Mouse (Mus musculus) midbrain, postnatal 0 days (tissue): Measurements from ENCODE around the gene Tmem234. TPM values are rescaled to one million over a fixed set of nuclear protein-coding genes. Genes with fewer than 3 reads are reported as not detected.
"Not testable (repeated sequence)": the region's sequence is repeated elsewhere in the genome, so short reads cannot be mapped to it uniquely, and the experiment has no call there.

Source experiments
- ATAC-seq: fragments of 200-750 bp; cut with Nextera tagmentation; 2 replicates; pipeline ENCODE4 v1.8.0; 2017; ENCODE audit warnings: moderate number of reproducible peaks, mild to moderate bottlenecking, moderate TSS enrichment, moderate library complexity; ENCODE audit not compliant: low FRiP score
- DNase-seq: peaks from one replicate; pipeline ENCODE4 v3.0.0-alpha.2; 2015; ENCODE audit warnings: low spot score
- H3K27ac ChIP-seq: fragments of 300-500 bp; sonication (generic); 2 replicates; pipeline ENCODE4 v1.5.1; 2014; ENCODE audit warnings: low read depth, mild to moderate bottlenecking, low read length, mixed read lengths
- H3K27me3 ChIP-seq: fragments of 300-500 bp; sonication (generic); 2 replicates; pipeline ENCODE4 v1.6.1; 2014; ENCODE audit warnings: low read length, control low read depth, mixed read lengths; ENCODE audit not compliant: insufficient read depth
- H3K36me3 ChIP-seq: fragments of 300-500 bp; sonication (generic); 2 replicates; pipeline ENCODE4 v1.6.1; 2014; ENCODE audit warnings: low read length, control low read depth, mixed read lengths; ENCODE audit not compliant: insufficient read depth
- H3K4me1 ChIP-seq: fragments of 300-500 bp; sonication (generic); 2 replicates; pipeline ENCODE4 v1.6.1; 2014; ENCODE audit warnings: mild to moderate bottlenecking, control low read depth, antibody characterized with exemption, low read length, mixed read lengths; ENCODE audit not compliant: insufficient read depth
- H3K4me2 ChIP-seq: fragments of 300-500 bp; sonication (generic); 2 replicates; pipeline ENCODE4 v1.6.1; 2014; ENCODE audit warnings: low read depth, mild to moderate bottlenecking, low read length, mixed read lengths; ENCODE audit not compliant: poor library complexity, severe bottlenecking
- H3K4me3 ChIP-seq: fragments of 300-500 bp; sonication (generic); 2 replicates; pipeline ENCODE4 v1.5.1; 2014; ENCODE audit warnings: low read depth, mild to moderate bottlenecking, low read length, moderate library complexity
- H3K9ac ChIP-seq: fragments of 300-500 bp; sonication (generic); replicated peaks from 2 replicates; pipeline ENCODE4 v1.6.1; 2014; ENCODE audit warnings: mild to moderate bottlenecking, low read length, moderate library complexity, mixed read lengths; ENCODE audit not compliant: poor library complexity, severe bottlenecking
- H3K9me3 ChIP-seq: fragments of 300-500 bp; sonication (generic); 2 replicates; pipeline ENCODE4 v1.6.1; 2016; ENCODE audit warnings: low read length, control low read depth
- CTCF ChIP-seq: IDR thresholded peaks from 2 replicates; pipeline ENCODE4 v1.5.1; 2016; ENCODE audit warnings: antibody characterized with exemption, mild to moderate bottlenecking
- WGBS: fragments of 180-500 bp; shearing (Covaris S2); extraction: QIAGEN DNeasy Blood & Tissue Kit; methylation state at CpG from one replicate; pipeline ENCODE4 v1.1.7; 2014; 5-methylcytosine and 5-hydroxymethylcytosine counted together
- polyA plus RNA-seq: library from polyadenylated mRNA; unstranded; fragments of >200 nt; fragmentation: Nextera tagmentation; extraction: Ambion mirVana; gene quantifications from 2 replicates; pipeline ENCODE4 v1.2.1, GENCODE M21; 2015
- total RNA-seq: library from RNA; depleted of rRNA; stranded (reverse); fragments of >200 nt; gene quantifications from 2 replicates; pipeline ENCODE4 v1.2.3, GENCODE M21; 2014; rRNA removed

Tmem234 gene
- total RNA-seq, result 146 and 189 TPM in 2 replicates
- polyA plus RNA-seq, result 210 and 232 TPM in 2 replicates

DNA sequence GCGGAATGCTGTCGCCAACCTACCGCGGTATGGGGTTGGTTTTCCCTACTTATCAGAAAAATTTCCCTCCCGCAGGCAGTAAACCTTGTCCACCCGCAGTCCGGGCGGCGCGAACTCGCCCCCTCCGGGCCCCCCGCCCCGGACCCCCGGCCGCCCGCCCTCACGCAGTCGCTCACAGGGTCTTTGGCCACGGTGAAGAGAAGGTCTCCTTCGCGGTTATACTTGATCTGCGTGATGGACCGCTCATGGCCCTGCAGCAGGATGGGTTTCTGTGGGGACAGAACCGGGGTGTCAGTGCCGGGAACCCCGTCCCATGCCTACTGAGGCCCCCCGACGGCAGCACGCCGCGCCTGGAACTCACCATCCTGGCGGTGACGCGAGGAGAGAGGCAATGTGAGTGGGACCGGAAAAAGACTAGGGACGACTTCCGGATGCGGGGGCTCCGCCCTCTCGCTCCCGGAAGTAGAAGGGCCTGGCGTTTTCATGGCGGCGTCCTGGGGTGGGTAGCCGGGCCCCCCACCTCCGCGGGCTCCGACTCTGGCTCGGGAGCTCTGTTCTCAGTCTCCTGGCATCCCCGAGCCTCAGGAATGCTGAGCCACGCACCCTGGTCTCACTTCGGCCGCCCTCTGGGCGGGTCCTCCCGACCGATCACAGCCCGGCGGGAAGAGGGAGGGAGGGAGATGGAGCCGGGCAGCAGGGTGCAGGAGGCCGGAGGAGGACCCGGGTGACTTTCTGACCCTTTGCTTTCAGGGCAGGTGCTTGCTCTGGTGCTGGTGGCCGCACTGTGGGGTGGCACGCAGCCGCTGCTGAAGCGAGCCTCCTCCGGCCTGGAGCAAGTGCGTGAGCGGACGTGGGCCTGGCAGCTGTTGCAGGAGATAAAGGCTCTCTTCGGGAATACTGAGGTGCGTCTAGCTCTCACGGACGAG is at the start of gene Tmem234, which contains the start of gene Eif3i:
Tmem234 (plus strand) TSS at position 436 of the 926 bp plus-strand sequence.
Eif3i (minus strand) TSS at position 416 of the 926 bp plus-strand sequence.
- Histone ChIP-seq H3K4me2 (peak within 1 kb of the TSS; percentile 78), H3K36me3 (peaks cover 17% of the 10 kb centered on the region), H3K9ac (peak within 1 kb of the TSS; percentile 93), H3K9me3 (no peaks in the 10 kb centered on the region), H3K4me3 (peak within 1 kb of the TSS; percentile 99), H3K4me1 (peaks cover 11% of the 10 kb centered on the region), H3K27ac (peak within 1 kb of the TSS; percentile 76), H3K27me3 (no peaks in the 10 kb centered on the region)
- peak; percentile 36 for TF ChIP-seq CTCF
- DNase-seq (peak; percentile 91), ATAC-seq (peak; percentile 88)
- WGBS, result under 1% methylated on average over 73 of the region's 74 CpGs

DNA sequence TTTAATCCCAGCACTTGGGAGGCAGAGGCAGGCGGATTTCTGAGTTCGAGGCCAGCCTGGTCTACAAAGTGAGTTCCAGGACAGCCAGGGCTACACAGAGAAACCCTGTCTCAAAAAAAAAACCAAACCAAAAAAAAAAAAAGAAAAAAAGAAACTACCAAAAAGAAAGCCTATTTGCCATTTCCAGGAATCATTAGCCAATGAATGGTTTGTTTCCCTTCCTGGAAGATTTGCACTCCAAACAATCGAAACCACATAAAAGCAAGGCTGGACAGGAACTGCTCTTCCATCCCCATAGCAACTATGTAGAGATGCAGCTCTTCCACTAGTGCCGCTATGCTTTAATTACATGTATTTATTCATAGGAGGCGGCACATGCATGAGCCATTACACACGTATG is 46.0 kb upstream of the Tmem234 start:
- H3K36me3 ChIP-seq, H3K9me3 ChIP-seq, H3K27me3 ChIP-seq, H3K4me2 ChIP-seq, H3K4me1 ChIP-seq, H3K4me3 ChIP-seq, H3K27ac ChIP-seq, H3K9ac ChIP-seq, DNase-seq, ATAC-seq: not testable (repeated sequence)
- WGBS, result 35% methylated on average over 4 of the region's 6 CpGs

DNA sequence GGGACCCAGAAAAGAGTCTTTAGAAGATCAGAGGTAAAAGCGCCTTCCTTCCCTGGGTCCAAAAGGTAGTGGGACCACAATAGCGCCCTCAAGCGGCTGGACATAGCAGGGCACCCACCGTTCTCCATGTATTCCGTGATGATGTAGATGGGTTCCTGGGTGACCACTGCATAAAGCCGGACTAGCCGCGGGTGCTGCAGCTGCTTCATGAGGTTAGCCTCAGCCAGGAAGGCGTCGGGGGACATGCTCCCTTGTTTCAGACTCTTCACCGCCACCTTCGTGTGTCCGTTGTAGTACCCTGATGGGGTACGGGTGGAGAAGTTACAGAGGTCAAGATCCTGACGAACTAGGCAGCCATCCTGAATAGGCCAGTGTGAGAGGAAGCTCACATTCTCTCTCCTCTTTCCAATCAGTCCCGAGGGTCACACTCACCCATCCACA is 45.0 kb upstream of the Tmem234 start:
- H3K27me3 ChIP-seq, result no peaks in the 10 kb centered on the region
- peak overlapping the region; percentile 45 for H3K4me3 ChIP-seq
- H3K4me2 ChIP-seq, result peak overlapping the region; percentile 88
- peak; percentile 67 for DNase-seq
- H3K9ac ChIP-seq, result peak overlapping the region; percentile 61
- ATAC-seq, result peak; percentile 44; the same call in 1 of the 2 replicates
- H3K36me3 ChIP-seq, result no peaks in the 10 kb centered on the region
- TF ChIP-seq CTCF, result peak; percentile 78
- H3K9me3 ChIP-seq, result no peaks in the 10 kb centered on the region
- peaks cover 5% of the 10 kb centered on the region; the same call in 1 of the 2 replicates for H3K4me1 ChIP-seq
- WGBS, result 3% methylated on average over 16 of the region's 16 CpGs
- H3K27ac ChIP-seq, result peak overlapping the region; percentile 82

DNA sequence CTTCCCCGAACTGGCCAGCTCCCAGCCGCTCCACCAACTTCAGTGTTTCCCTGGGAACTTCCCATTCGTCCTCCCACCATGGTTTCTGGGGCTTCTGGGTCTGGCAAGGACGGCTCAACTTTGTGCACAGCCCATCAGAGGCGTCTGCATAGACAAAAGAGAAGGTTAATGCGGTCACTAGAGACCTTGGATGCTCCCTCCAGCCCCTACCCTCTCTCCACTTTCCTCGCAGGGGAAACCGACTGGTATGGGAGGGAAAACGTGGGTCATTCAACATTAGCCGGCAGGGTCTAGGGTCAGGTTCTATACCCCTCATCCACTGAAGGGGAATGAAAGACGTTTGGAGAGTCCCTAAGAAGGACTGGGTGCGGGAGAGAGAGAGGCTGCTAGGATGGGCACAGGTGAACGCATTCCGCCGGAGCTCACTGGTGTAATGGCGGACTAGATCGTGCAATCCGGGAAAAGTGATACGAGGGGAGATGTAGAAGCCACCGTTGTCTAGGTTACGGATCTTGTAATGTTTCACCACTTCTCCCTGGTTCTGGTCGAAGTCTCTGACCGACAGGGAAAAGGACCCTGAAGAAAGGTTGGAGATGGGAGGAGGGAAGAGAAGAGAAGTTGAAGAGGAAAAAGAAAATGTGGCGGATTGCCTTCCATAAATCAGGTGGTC is 44.5 kb upstream of the Tmem234 start:
- H3K27me3 ChIP-seq, result no peaks in the 10 kb centered on the region
- H3K9ac ChIP-seq, result peak overlapping the region; percentile 61
- H3K4me2 ChIP-seq, result peak overlapping the region; percentile 88
- H3K4me1 ChIP-seq, result peaks cover 5% of the 10 kb centered on the region; the same call in 1 of the 2 replicates
- peak overlapping the region; percentile 82 for H3K27ac ChIP-seq
- TF ChIP-seq CTCF, result no peak
- ATAC-seq, result peak; percentile 64; the same call in 1 of the 2 replicates
- peak overlapping the region; percentile 45 for H3K4me3 ChIP-seq
- no peaks in the 10 kb centered on the region for H3K9me3 ChIP-seq
- no peaks in the 10 kb centered on the region for H3K36me3 ChIP-seq
- DNase-seq, result no peak
- WGBS, result under 1% methylated on average over 23 of the region's 24 CpGs

DNA sequence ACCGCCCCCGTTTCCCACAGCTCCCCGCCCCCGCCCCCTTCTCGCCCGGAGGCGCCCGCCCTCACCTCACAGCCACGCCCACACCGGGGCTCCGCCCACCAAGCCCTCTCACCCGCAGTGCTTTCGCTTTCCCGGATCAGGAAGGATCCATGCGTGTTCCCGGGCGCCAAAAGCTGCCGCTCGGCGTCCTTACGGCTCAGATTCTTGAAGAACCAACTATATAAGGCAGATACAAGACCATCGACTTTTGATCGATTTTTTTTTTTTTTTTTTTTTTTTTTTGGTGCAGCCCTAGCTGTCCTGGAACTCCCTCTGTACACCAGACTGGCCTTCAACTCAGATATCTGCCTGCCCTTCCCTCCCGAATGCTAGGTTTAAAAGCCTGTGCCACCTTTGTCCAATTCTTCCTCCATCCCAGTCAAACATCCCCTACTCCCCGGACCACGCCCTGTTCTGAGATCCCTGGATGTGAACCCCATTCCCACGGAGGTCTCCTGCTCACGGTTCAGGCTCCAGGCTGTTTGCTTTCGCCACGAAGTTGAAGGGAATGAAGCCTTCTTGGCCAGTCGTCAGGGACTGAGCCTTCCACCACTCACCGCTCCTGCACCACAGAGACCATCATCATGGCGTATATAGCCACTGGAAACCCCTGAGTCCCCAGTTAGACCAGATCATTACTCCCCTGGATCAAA is 43.8 kb upstream of the Tmem234 start:
- no peak for TF ChIP-seq CTCF
- Histone ChIP-seq H3K4me2 (peak overlapping the region; percentile 88), H3K9ac (peak overlapping the region; percentile 61), H3K36me3 (no peaks in the 10 kb centered on the region), H3K4me1 (peaks cover 5% of the 10 kb centered on the region; the same call in 1 of the 2 replicates), H3K27ac (peak overlapping the region; percentile 82), H3K4me3 (peak overlapping the region; percentile 45), H3K27me3 (no peaks in the 10 kb centered on the region), H3K9me3 (no peaks in the 10 kb centered on the region)
- DNase-seq, result peak; percentile 92
- WGBS, result 6% methylated on average over 32 of the region's 33 CpGs
- peak; percentile 82 for ATAC-seq
